Mouse (Mus musculus) heart, adult 2 months (tissue): ENCODE measurements around the gene Tmed10.

Experiments used
- CTCF ChIP-seq: fragments of 200-600 bp; IDR thresholded peaks from 2 replicates; pipeline ENCODE4 v1.8.1; 2022; ENCODE audit warnings: antibody characterized with exemption, mild to moderate bottlenecking, moderate library complexity
- EP300 ChIP-seq: fragments of 200-500 bp; IDR thresholded peaks from 2 replicates; pipeline ENCODE4 v1.6.1; 2011; ENCODE audit warnings: low read depth, low read length, control low read depth; ENCODE audit not compliant: insufficient read depth
- POLR2A ChIP-seq: fragments of 200-500 bp; IDR thresholded peaks from 2 replicates; pipeline ENCODE4 v1.6.1; 2011; ENCODE audit warnings: mild to moderate bottlenecking, low read depth, low read length, control low read depth; ENCODE audit not compliant: insufficient read depth

- TF ChIP-seq CTCF (no peak), POLR2A (no peak), EP300 (no peak)
These were observed 8.4 kb upstream of the Tmed10 start for GRCm38 (mm10) chr12:85382761-85383680.
